Mouse (Mus musculus): ENCODE measurements at regions not wholly inside any gene's neighbourhood (a gene's known extent, or its start where the extent isn't known, plus 50 kb on each side); places are given as distances from the start of the nearest gene placed in this dataset.
A peak's percentile ranks its signal among the peaks of the same experiment; 100 is the strongest.

DNA sequence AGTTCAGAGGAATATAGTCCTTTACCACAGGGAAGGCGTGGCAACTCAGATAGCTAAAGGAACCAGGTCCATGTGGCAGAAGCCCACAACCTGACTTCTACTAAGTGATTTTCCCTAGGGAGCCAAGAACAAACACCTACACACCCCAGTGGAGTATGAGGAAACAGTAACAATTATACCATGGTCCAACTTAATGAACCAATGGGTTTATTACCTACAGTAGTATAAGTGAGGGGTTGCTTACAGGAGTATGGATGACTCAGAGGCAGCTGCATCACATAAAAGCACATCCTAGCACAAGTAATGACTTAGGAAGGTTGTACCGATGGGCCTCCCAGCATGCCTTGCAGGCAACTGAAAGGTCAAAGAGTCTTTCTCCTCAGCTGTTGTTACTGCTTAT lies 98.7 kb upstream of the Cul1 start:
- no peak for DNase-seq (ENCODE audit: extremely low read depth, low read depth, low spot score)

GRCm38 (mm10) chr6:47355500-47355899 lies 97.7 kb upstream of the Cul1 start:
- DNase-seq (ENCODE audit: extremely low read depth, low read depth, low spot score): no peak

DNA sequence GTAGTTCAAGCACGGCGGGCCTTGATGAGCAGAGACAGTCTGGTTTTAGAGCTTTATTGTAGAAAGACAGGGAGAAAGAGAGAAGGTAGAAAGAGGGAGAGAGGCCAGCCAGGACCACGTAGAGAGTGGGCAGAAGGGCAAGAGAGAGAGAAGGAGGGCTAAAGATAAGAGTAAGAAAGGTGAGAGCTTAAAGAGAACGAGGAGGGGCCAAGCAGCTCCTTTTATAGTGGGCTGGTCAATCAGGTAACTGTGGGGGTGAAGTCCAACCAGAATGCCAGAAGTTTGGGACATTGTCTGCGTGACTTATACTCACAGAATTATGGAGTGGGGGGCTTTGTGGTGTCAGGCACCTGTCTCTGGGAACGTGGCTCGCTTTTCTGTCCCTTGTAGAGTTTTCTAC lies 96.7 kb upstream of the Cul1 start:
- no peak for DNase-seq (ENCODE audit: extremely low read depth, low read depth, low spot score)

GRCm38 (mm10) chr6:47358686-47359085 lies 94.5 kb upstream of the Cul1 start:
- no peak for DNase-seq (ENCODE audit: extremely low read depth, low read depth, low spot score)

DNA sequence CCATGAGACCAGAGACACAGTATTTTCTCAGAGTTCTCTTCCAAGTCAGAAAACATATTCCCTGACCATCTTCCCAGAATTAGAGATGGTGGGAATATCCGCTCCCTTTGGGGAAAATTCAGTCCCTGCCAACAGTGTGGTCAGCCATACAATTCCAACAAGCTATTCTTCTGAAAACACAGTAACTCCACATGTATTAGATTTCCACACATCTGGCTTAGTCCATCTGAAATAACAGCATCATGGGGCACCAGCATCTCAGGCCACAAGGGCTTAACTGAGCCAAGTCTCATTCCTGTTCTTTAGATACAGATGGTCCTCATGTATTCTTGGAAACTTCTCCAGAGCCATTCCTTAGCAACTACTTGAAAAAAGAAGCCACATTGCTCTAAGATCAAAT lies 89.2 kb upstream of the Cul1 start:
- no peak for DNase-seq (ENCODE audit: extremely low read depth, low read depth, low spot score)

GRCm38 (mm10) chr6:47364556-47364955 lies 88.6 kb upstream of the Cul1 start:
- no peak for DNase-seq (ENCODE audit: extremely low read depth, low read depth, low spot score)

GRCm38 (mm10) chr6:47365651-47366645 lies 87.2 kb upstream of the Cul1 start:
- no peak for DNase-seq (ENCODE audit: extremely low read depth, low read depth, low spot score)

- no peak for DNase-seq (ENCODE audit: extremely low read depth, low read depth, low spot score)
These were observed 85.7 kb upstream of the Cul1 start for GRCm38 (mm10) chr6:47367461-47367860.

- DNase-seq (ENCODE audit: extremely low read depth, low read depth, low spot score): no peak
These were observed 77.5 kb upstream of the Cul1 start for GRCm38 (mm10) chr6:47375705-47376104.

GRCm38 (mm10) chr6:47381451-47381850 lies 71.7 kb upstream of the Cul1 start:
- DNase-seq (ENCODE audit: extremely low read depth, low read depth, low spot score): no peak

DNA sequence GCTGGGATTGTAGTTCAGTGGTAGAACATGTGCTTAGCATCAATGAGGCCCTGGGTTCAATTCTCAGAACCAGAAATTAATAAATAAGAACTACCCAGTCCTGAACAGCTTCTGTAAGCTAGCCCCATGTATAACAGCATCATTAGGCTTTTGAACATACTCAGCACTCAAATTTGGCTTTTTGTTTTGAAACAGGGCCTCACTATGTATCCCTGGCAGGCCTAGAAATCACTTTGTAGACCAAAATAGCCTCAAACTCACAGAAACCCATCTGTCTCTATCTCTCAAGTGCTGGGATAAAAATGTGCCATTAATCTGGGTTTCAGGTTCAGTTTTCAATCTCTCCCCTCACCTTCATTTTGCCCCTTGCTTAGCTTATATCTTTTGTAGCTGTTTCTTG lies 66.6 kb upstream of the Cul1 start:
- no peak for DNase-seq (ENCODE audit: extremely low read depth, low read depth, low spot score)

GRCm38 (mm10) chr6:47389908-47390307 lies 63.3 kb upstream of the Cul1 start:
- no peak for DNase-seq (ENCODE audit: extremely low read depth, low read depth, low spot score)

- DNase-seq (ENCODE audit: extremely low read depth, low read depth, low spot score): no peak
These were observed 62.7 kb upstream of the Cul1 start for GRCm38 (mm10) chr6:47390436-47391002.

- peak; percentile 78 for DNase-seq (ENCODE audit: extremely low read depth, low read depth, low spot score)
These were observed 62.0 kb upstream of the Cul1 start for GRCm38 (mm10) chr6:47391014-47391802.

DNA sequence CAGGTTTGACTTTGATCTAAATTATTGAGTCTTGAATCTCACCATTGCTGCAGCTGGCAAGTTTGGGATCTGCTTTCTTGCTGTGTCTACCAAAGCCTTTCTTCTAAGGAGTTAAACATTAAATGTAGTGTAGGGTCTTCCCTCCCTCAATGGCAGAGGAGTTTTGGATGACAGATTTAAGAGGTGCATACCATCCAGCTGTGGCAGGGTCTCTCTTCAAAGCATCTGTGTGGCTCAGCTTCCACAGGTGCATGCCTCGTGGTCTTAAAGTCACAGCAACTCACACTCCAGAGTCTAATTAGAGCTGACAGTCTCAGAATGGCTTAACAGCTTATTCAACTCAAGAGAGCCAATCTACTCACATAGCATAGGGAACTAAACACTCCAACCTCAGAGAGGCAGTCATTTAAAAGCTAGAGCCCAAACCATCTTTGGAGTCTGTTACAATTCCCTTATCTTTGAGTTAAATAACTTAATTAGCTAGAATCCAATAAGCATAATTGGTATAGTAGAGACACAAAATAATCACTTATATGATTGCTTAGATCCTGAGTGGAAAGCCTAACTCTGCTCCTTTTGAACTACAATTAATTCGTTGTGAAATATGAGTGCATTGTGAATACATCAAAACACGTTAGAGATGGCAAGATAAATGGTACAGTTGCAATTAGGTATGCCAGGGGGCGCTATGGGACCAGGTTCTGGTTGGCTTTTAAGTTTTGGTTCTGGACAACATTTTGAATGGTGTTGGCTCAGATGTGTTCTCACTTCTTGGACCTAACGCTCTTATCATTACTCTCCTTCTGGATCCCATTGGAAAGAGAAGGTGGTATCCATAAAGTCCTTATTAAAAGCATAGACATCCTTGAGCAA lies 57.5 kb upstream of the Cul1 start:
- DNase-seq (ENCODE audit: extremely low read depth, low read depth, low spot score): no peak

Measured in fat pad, adult 2 months (tissue).